Mouse (Mus musculus): ENCODE measurements around the gene Dok3.

DNA sequence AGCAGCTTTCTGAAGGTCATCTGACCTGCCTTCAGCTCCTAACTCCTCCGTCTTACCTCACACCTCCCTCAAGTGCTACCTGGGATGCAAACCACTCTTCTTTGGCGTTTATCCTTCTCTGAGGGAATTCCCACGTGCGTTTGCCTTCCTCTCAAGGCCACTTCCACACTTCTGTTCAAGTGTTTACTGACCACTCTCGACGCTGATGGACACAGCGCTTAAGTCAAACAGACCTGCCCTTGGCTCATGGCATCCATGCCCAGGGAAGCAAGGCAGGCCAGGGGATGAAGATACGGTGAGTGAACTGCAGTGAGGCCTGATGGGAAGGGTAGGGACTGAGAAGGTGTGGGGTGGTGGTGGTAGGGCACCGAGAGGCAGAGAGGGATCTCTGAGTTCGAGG lies 28.5 kb downstream of the Dok3 start:
- peak; percentile 14 for TF ChIP-seq POLR2A (IDR thresholded peaks at IDR 0.05; ENCODE audit: insufficient read length, low read depth)
- TF ChIP-seq TCF12 (IDR thresholded peaks at IDR 0.05; ENCODE audit: insufficient read depth, poor library complexity, severe bottlenecking) = no peak
- no peak for TF ChIP-seq USF1 (IDR thresholded peaks at IDR 0.05; ENCODE audit: low read depth)
- no peak for TF ChIP-seq MAX (IDR thresholded peaks at IDR 0.05; ENCODE audit: low read depth)
- no peak for TF ChIP-seq E2F4 (IDR thresholded peaks at IDR 0.05; ENCODE audit: insufficient read depth)
- TF ChIP-seq CEBPB (IDR thresholded peaks at IDR 0.05; ENCODE audit: insufficient read depth, poor library complexity, severe bottlenecking) = no peak
- peak; percentile 51 for TF ChIP-seq POLR2AphosphoS2 (IDR thresholded peaks at IDR 0.05; ENCODE audit: insufficient read length, low read depth)

Measured in myocyte (in vitro differentiated cells).